Mouse (Mus musculus) thymus, adult 18-20 months (tissue): ENCODE results near the gene Selenoh.
"Not testable (repeated sequence)": the region's sequence is repeated elsewhere in the genome, so short reads cannot be mapped to it uniquely, and the experiment has no call there.

Experiments used
- DNase-seq, 2 experiments: peaks; one replicate each; pipeline ENCODE4 v3.0.0; 2022; ENCODE audit warnings: mixed read lengths in 2 of 2

Selenoh gene

DNA sequence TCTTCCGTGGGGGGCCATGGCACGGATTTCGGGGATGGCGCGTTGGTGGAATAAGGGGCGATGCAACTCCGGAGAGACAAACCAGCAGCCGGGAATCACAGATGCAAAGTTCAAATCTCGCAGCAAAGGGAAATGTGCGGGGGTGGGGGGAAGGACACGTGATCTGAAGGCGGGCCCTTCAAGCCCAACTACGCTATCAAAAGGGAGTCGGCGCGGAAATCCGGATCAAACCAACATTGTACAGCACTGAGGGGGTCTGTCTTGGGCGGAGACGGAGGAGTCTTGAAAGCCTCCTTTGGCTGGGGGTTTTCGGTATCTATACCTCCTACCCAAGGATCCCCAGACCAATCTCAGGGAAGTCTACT is at the start of gene Selenoh:
TSS of gene Selenoh (minus strand) at position 202 of the 365 bp plus-strand sequence.
- DNase-seq: peak; percentile 79 to 87

DNA sequence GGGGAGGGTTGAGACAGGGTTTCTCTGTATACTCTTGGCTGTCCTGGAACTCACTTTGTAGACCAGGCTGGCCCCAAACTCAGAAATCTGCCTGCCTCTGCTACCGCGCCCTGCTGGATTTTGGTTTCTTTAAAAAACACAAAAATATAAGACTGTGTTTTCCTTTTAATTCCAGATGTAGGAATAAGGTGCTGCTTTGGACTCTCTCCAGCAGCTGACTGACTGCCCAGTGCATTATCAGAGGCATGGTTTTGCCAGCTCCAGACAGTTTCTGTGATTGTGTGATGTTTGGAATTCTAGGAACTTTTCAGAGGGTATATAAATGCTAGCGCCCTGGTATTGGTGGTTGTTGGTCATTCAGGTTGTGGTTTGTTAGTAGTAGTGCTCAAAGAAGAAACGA is 46.8 kb upstream of the Selenoh start:
- no peak for DNase-seq

DNA sequence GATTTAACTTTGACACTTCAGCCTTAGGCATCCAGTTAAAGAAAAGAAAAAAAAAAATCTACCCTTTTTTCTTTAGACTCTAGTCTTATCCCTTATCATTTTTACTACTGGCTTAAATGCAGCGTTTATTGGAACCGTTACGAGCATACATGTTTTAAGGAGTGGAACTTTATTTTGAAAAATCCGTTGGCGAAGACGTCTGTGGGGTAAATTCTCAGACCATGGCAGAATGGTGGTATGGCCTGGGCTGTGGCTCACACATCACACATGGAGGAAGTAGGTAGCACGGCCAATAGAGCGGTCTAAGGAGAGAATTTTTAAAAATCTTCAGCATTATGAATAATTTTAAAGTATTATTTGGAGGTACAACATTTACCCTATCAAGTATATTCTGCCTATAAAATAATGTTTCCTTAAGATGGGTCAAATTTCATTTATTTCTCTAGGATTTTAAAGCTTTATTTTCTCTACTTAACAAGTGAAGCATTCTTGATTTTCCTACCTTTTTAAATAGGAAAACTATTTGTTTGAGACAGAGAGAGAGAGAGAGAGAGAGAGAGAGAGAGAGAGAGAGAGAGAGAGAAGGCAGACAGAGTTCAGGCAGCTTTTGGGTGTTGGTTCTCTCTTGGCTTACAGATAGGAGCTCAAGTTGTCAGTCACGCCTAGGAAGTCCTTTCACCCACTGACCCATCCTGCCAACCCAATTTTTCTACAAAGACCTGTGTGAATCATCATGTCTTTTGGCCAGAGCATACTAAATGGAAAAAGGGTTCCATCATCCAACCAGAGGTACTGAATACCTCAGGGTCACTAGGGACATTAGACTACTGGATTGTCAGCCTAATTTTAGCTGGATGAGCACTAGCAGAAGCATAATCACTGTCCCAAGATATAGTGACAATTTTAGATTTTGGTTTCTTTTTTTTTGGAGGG is 46.1 kb upstream of the Selenoh start:
- no peak for DNase-seq

DNA sequence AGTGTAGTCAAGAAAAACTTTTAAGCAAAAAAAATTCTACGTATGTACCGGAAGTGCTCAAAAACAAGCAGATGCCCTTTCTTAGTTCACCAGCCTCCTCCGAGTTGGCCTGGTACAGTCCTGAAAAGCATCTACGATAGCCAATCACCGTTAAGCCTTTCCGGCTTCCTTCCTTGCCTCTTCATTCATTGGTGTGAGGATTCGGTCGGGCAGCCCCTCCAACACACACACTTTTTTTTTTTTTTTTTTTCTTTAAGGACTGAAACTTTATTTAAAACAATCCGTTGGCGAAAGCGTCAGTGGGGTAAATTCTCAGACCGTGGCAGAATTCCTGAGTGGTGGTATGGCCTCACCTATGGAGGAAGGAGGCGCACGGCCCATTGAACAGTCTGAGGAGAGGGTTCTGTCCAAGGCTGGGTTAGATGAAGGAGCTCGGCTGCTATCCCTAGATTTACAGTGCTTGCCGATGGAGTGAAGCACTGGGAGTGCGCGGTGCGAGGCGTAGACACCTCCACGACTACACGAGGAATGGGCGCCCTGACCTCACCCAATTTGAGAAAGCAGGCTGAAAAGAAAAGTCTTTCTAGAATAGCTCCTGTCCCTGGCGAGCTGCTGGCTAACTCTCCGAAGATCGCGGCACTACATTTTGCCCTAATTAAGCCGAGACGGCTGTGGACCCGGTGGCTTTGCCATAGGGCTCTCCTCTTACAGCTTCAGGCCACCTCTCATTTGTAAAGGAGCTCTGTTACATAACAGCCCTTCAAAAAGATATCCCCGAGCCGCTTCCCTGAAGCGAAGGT is 45.2 kb upstream of the Selenoh start:
- DNase-seq: peak in 1 of 2 experiments; percentile 89

DNA sequence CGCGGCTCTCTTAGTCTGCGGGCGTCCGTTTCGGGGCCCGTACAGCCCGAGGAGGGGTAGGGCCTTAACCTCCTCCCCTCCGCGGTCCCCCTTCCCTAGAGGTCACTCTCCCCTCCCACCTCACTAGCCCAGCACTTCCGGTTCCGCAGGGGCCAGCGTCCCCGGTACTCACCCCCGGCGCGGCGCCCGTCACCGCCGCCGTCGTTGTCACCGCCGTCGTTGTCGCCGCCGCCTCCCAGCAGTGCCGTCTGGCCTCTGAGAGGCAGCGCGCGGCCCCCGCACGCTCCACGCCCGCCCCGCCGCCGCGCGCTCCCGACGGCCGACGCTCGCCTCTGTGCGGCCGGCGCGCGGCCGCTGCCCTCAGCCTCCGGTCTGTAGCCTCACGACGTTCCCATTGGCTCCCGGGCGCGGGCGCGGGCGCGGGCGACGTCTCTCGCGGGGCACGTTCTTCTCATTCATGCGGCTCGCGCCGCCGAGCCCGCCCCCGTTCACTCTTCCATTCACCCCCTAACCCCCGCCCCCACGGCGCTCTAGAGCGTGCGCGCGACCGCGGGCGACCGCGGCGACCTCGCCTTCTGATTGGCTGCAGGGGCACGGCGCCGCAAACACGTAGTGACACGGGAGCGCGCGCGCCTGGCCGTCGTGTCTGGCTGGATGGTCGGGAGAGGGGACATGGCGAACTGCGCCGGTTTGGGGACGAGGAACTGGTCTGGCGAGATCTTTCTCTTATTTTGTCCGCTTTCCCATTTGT is 44.4 kb upstream of the Selenoh start, which contains the start of gene Zdhhc5:
TSS of gene Zdhhc5 (minus strand) at position 370 of the 751 bp plus-strand sequence.
- DNase-seq: peak; percentile 98

DNA sequence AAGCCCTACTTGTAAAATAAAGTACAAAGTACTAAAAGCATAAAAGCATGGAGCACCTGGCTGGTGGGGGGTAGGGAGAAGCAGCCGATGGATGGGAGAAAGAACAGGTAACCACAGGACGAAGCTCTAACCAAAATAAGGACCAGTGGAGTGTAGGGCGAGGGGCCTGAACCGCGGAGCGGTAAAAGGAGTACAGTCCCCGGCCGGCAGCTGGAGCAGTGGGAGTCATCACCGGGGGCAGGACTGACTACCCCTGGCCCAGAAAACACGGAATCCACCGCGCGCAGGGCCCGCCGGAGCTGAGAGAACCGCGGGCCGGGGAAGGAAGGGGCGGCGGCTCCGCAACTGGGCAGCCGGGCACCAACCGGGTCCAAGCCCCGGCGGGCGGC is 43.8 kb upstream of the Selenoh start:
- DNase-seq: no peak

GRCm38 (mm10) chr2:84711898-84712297 is 41.3 kb upstream of the Selenoh start:
- DNase-seq: no peak

- no peak for DNase-seq
Observed at GRCm38 (mm10) chr2:84707523-84707922, 37.0 kb upstream of the Selenoh start.

DNA sequence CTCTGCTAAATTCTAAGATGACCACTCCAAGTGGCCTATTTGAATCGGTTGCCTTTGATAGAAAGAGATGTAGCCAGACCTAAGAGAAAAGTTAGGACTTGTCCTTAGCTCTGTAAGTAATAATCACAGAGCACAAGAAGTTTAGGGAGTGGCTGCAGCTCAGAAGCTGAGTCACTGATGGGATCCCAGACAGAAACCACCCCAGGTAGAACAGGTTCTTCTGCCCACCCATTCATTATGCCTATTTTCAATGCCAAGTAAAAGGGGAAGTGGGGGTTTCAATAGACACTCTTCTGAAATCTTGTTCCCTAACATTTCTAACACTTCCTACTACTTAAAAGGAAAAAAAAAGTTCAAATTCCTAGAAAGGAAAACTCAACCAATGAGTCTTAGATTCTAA is 34.7 kb upstream of the Selenoh start:
- DNase-seq: no peak

- DNase-seq: no peak
Observed at GRCm38 (mm10) chr2:84704329-84704728, 33.8 kb upstream of the Selenoh start.

- DNase-seq: no peak
Observed at GRCm38 (mm10) chr2:84703497-84703896, 32.9 kb upstream of the Selenoh start.

DNA sequence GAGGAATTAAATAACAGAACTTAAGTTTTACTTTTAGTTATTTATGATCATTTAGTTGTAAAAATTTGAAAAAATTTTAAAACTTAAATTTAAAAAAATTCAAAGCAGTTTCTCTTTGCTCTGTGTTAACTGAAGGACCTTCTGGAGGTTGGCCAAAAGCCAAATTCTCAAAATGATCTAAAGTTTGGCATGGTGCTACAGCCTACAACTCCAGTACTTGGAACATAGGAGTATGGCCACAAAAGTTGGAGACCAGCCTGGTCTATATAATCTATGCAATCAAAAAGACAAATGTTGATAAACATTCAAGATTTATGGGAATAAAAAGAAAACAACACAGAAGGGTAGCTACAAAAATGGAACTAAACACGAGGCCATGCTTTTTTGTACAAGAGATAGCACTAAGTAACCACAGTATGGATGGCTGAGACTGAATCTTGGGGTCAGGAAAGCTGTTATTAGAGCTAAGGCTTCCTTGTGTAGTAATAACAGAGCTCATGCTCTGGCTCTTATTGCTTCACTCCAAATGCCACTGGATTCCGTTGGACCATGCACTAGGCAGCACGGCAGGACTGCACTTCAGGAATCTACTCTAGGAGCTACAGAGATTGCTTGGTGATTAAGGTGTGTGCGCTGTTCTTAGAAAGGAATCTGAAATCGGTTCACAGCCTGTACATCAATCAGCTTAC is 24.6 kb upstream of the Selenoh start:
- DNase-seq: no peak

- DNase-seq: no peak
Observed at GRCm38 (mm10) chr2:84690050-84690449, 19.5 kb upstream of the Selenoh start.

DNA sequence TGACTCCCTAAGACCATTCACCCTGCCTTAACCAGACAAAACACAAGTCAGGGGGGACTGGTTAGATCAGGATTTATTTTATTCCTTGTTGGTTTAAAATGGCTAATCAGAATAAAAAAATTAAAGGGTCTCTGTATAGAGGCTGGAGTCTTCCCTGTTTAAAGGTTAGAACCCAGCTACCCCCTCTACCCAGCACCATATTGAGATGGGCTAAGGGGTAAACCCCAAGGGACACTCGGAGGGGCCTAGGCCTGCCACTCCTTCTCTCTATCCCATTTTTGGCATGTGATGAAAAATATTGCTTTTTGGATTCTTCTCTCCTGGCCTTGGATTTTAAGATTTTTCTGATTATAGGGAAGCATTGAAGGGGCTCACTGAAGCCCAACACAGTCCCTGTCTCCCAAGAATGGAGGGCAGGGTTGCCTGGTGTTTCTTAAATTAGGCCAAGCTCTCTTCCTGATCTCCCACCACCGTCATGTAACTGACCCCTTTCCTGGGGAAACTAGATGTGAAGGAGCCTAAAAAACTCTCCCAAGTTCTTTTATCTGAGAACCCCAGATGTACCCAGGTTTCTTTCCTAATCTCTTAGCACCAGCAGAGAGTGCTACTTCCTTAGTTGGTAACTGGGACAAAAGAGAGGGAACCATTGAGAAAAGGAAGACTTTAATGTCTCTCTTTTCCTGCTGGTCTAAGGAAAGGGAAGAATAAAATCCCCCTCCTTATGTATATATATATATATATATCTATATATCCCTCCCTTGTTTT is 17.7 kb upstream of the Selenoh start:
- DNase-seq: no peak

GRCm38 (mm10) chr2:84682605-84683183 is 12.1 kb upstream of the Selenoh start:
- DNase-seq: no peak

DNA sequence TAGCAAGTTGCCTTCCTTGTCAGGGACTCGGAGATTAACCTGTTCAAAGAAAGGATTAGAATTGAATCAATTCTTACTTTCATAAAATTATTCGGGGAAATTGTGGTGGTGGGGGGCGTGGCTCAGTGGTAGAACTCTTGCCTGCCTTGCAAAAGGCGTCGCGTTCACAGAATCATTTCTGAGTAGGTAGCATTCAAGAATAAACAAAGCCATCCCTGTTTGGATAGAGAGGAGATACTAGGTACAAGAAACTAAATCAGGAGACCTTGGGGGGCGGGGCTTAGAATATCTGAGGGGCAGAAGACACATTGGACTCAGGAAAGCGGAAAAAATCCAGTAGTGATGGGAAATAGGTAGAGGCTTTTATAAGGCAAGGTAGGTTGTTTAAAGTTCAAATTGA is 8.4 kb upstream of the Selenoh start, which contains the start of gene Tmx2:
TSS of gene Tmx2 (minus strand) at position 125 of the 400 bp plus-strand sequence.
- no peak for DNase-seq

GRCm38 (mm10) chr2:84677968-84678880 is 7.7 kb upstream of the Selenoh start, which contains the start of the genes Gm28635 and Med19:
Gene Gm28635, minus strand, starts transcription at chr2:84678041.
Gene Med19, plus strand, starts transcription at chr2:84678402.
- DNase-seq: peak; percentile 79 to 94

DNA sequence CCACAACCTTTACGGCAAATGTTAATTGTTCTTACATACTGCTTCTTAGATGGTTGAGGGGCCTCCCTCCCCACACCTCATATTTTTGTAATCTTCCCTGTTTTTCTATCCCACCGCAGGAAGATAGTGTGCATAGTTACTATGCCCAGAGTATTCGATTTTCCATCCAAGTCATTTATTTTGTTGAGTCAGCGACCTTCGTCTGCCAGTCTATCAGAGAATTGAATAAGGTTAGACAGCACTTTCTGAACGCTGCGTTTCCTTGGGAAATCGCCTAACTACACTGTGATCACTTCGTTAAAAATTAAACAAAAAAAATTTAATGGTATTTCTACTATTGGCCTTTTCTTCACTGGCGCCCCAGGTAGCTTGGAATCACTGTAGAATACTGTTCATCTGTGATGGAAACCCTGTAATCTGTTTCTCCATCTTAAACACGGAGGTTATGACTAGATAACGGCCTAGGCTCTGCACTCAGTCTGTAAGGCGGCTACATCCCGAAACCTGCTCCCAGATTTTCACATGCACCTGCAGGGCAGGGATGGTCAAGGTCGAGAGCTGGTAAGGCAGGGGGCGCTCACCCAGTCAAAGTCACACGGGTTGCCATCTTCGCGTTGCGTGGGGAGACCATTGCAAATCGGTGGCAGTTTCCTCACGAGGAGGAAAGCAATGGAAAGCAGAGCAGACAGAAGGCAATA is 6.8 kb upstream of the Selenoh start:
- no peak for DNase-seq

- DNase-seq: not testable (repeated sequence)
Observed at GRCm38 (mm10) chr2:84671535-84671934, 965 bp upstream of the Selenoh start.
